Mouse (Mus musculus) liver, embryonic 14.5 days (tissue): ENCODE results near the gene Jdp2. TPM values are rescaled to one million over a fixed set of nuclear protein-coding genes. Genes with fewer than 3 reads are reported as not detected.
"Not testable (repeated sequence)": the region's sequence is repeated elsewhere in the genome, so short reads cannot be mapped to it uniquely, and the experiment has no call there.

ENCODE experiments used
- ATAC-seq: fragments of 200-750 bp; cut with Nextera tagmentation; 2 replicates; pipeline ENCODE4 v1.8.0; 2017; ENCODE audit warnings: moderate number of reproducible peaks, mild to moderate bottlenecking, moderate library complexity; ENCODE audit not compliant: insufficient read depth
- DNase-seq, 3 experiments: peaks; one replicate each; pipeline ENCODE4 v3.0.0-alpha.2; 2012 to 2013; ENCODE audit warnings: low read depth in 3 of 3, low spot score in 3 of 3
- H3K27ac ChIP-seq: fragments of 300-500 bp; sonication (generic); 2 replicates; pipeline ENCODE4 v1.5.1; 2014; ENCODE audit warnings: moderate library complexity, mild to moderate bottlenecking, control low read depth, inconsistent platforms
- H3K27me3 ChIP-seq: fragments of 300-500 bp; sonication (generic); 2 replicates; pipeline ENCODE4 v1.6.1; 2014; ENCODE audit warnings: mild to moderate bottlenecking, low read length, moderate library complexity; ENCODE audit not compliant: control insufficient read depth, insufficient read depth
- H3K36me3 ChIP-seq: fragments of 300-500 bp; sonication (generic); replicated peaks from 2 replicates; pipeline ENCODE4 v1.6.1; 2014; ENCODE audit warnings: low read depth; ENCODE audit not compliant: control insufficient read depth, insufficient read depth
- H3K4me1 ChIP-seq, 2 experiments: fragments of 200-500 bp in 1 of 2; fragments of 300-500 bp in 1 of 2; sonication (generic) in 1 of 2; replicated peaks; 2 replicates each; pipeline ENCODE4 v1.6.1; 2012 to 2014; ENCODE audit warnings: antibody characterized with exemption in 1 of 2, inconsistent platforms in 1 of 2, low read length in 1 of 2; ENCODE audit not compliant: control insufficient read depth in 2 of 2, insufficient read depth in 2 of 2
- H3K4me2 ChIP-seq: fragments of 300-500 bp; sonication (generic); 2 replicates; pipeline ENCODE4 v1.6.1; 2014; ENCODE audit warnings: low read depth, mild to moderate bottlenecking, control low read depth, moderate library complexity
- H3K4me3 ChIP-seq, 2 experiments: fragments of 200-500 bp in 1 of 2; fragments of 300-500 bp in 1 of 2; sonication (generic) in 1 of 2; 2 replicates each; pipeline ENCODE4 v1.5.1; 2012 to 2014; ENCODE audit warnings: low read depth in 2 of 2, low read length in 2 of 2, mild to moderate bottlenecking in 2 of 2, control low read depth in 1 of 2, inconsistent platforms in 1 of 2, moderate library complexity in 1 of 2; ENCODE audit not compliant: insufficient read depth in 1 of 2
- H3K9ac ChIP-seq: fragments of 300-500 bp; sonication (generic); replicated peaks from 2 replicates; pipeline ENCODE4 v1.6.1; 2014; ENCODE audit warnings: mild to moderate bottlenecking, control low read depth, moderate library complexity
- H3K9me3 ChIP-seq: fragments of 300-500 bp; sonication (generic); 2 replicates; pipeline ENCODE4 v1.6.1; 2016; ENCODE audit warnings: low read length, mixed read lengths; ENCODE audit not compliant: control insufficient read depth
- CTCF ChIP-seq: IDR thresholded peaks from 2 replicates; pipeline ENCODE4 v1.5.1; 2016; ENCODE audit warnings: antibody characterized with exemption, low read depth, control low read depth
- EP300 ChIP-seq: IDR thresholded peaks from 2 replicates; pipeline ENCODE4 v1.6.1; 2016; ENCODE audit warnings: antibody characterized with exemption, low read depth
- WGBS: fragments of 180-500 bp; shearing (Covaris S2); extraction: QIAGEN DNeasy Blood & Tissue Kit; methylation state at CpG from one replicate; pipeline ENCODE4 v1.1.7; 2014; ENCODE audit not compliant: insufficient replicate concordance; 5-methylcytosine and 5-hydroxymethylcytosine counted together
- polyA plus RNA-seq, 2 experiments: library from polyadenylated mRNA; depleted of rRNA in 1 of 2; stranded (reverse) in 1 of 2; unstranded in 1 of 2; fragments of >200 nt; fragmentation: Nextera tagmentation in 1 of 2; extraction: Ambion mirVana in 1 of 2; gene quantifications; 2 replicates each; pipeline versions ENCODE4 v1.2.1 to v1.2.3; 2012 to 2014

Gene Jdp2
- polyA plus RNA-seq, 2 experiments: 0.18 to 2.1 TPM

GRCm38 (mm10) chr12:85647955-85648354 is 49.1 kb downstream of the Jdp2 start:
- Histone ChIP-seq H3K9ac (no peak overlapping the region), H3K27ac (no peak overlapping the region), H3K27me3 (no peaks in the 10 kb centered on the region), H3K4me1 (0 out of 4 replicates have a peak, but pooled peaks cover 0 to 3% of the 10 kb centered on the region in 2 experiments), H3K36me3 (no peaks in the 10 kb centered on the region), H3K4me3 (no peak overlapping the region), H3K9me3 (no peaks in the 10 kb centered on the region), H3K4me2 (no peak overlapping the region)
- DNase-seq (no peak), ATAC-seq (no peak)
- no peak for TF ChIP-seq EP300
- TF ChIP-seq CTCF: no peak
- WGBS: 7% methylated on average over 1 of the region's 1 CpGs

GRCm38 (mm10) chr12:85659319-85659718 is 60.5 kb downstream of the Jdp2 start:
- no peak for TF ChIP-seq EP300
- no peak for TF ChIP-seq CTCF
- Histone ChIP-seq H3K9ac (no peak overlapping the region), H3K27ac (no peak overlapping the region), H3K4me2 (no peak overlapping the region), H3K4me3 (no peak overlapping the region), H3K27me3 (no peaks in the 10 kb centered on the region), H3K9me3 (no peaks in the 10 kb centered on the region), H3K36me3 (no peaks in the 10 kb centered on the region), H3K4me1 (no peaks in the 10 kb centered on the region)
- DNase-seq: peak; percentile 9 to 16 (median 13)
- WGBS: 38% methylated on average over 2 of the region's 2 CpGs
- ATAC-seq: no peak

GRCm38 (mm10) chr12:85660855-85661254 is 62.0 kb downstream of the Jdp2 start:
- Histone ChIP-seq H3K9ac (no peak overlapping the region), H3K9me3 (no peaks in the 10 kb centered on the region), H3K4me2 (no peak overlapping the region), H3K27me3 (no peaks in the 10 kb centered on the region), H3K4me1 (no peaks in the 10 kb centered on the region), H3K27ac (no peak overlapping the region), H3K36me3 (no peaks in the 10 kb centered on the region), H3K4me3 (no peak overlapping the region)
- 69% methylated on average over 12 of the region's 12 CpGs for WGBS
- TF ChIP-seq CTCF (no peak), EP300 (no peak)
- DNase-seq (no peak), ATAC-seq (no peak)

- H3K9ac ChIP-seq, H3K27ac ChIP-seq, H3K4me2 ChIP-seq, H3K4me3 ChIP-seq, ATAC-seq, DNase-seq, H3K9me3 ChIP-seq, H3K4me1 ChIP-seq, H3K27me3 ChIP-seq, H3K36me3 ChIP-seq: not testable (repeated sequence)
- 70% methylated on average over 8 of the region's 8 CpGs for WGBS
Observed at GRCm38 (mm10) chr12:85662232-85662631, 63.4 kb downstream of the Jdp2 start.

GRCm38 (mm10) chr12:85662896-85663295 is 64.1 kb downstream of the Jdp2 start:
- DNase-seq: peak in 2 of 3 experiments; percentile 11 to 27

More at GRCm38 (mm10) chr12:85662896-85663295, 64.1 kb downstream of the Jdp2 start:
- TF ChIP-seq CTCF (peak; percentile 67), EP300 (no peak)
- H3K9ac ChIP-seq: no peak overlapping the region
- no peak for ATAC-seq
- no peaks in the 10 kb centered on the region for H3K36me3 ChIP-seq
- H3K4me3 ChIP-seq: no peak overlapping the region
- H3K27ac ChIP-seq: no peak overlapping the region
- 7% methylated on average over 9 of the region's 9 CpGs for WGBS
- H3K4me2 ChIP-seq: no peak overlapping the region
- no peaks in the 10 kb centered on the region for H3K27me3 ChIP-seq
- no peaks in the 10 kb centered on the region for H3K9me3 ChIP-seq
- no peaks in the 10 kb centered on the region for H3K4me1 ChIP-seq
